Mouse (Mus musculus) T-helper 2 cell (primary cell): Measurements from ENCODE around the gene Srebf1.

Experiments
- in situ Hi-C: fragments of 300-600 bp; cut with MboI, MseI; formaldehyde crosslinking; loops from one replicate; pipeline ENCODE4 v1.15.1; 2025; ENCODE audit warnings: high pct_unique_total_duplicates

Srebf1 gene

GRCm38 (mm10) chr11:60208712-60209111 is 13.7 kb downstream of the Srebf1 start:
- in situ Hi-C loops = no loop called here

- in situ Hi-C loops = no loop called here
Observed at GRCm38 (mm10) chr11:60208201-60208600, 14.2 kb downstream of the Srebf1 start.

- in situ Hi-C loops = no loop called here
Observed at GRCm38 (mm10) chr11:60206207-60206606, 16.2 kb downstream of the Srebf1 start.

GRCm38 (mm10) chr11:60205026-60205425 is 17.4 kb downstream of the Srebf1 start:
- in situ Hi-C loops = no loop called here

GRCm38 (mm10) chr11:60202710-60203638 is 19.4 kb downstream of the Srebf1 start:
- in situ Hi-C loops = no loop called here

- in situ Hi-C loops = no loop called here
Observed at GRCm38 (mm10) chr11:60200384-60200783, 22.0 kb downstream of the Srebf1 start.

GRCm38 (mm10) chr11:60199702-60200184 is 22.6 kb downstream of the Srebf1 start:
- in situ Hi-C loops = loop anchor here (5.0 kb wide), 1 partner anchor 83 kb away; no protein-coding TSS in a partner anchor

- in situ Hi-C loops = loop anchor here (5.0 kb wide), 1 partner anchor 84 kb away; no protein-coding TSS in a partner anchor
Observed at GRCm38 (mm10) chr11:60198651-60199050, 23.7 kb downstream of the Srebf1 start.

- in situ Hi-C loops = loop anchor here (5.0 kb wide), 1 partner anchor 84 kb away; no protein-coding TSS in a partner anchor
Observed at GRCm38 (mm10) chr11:60197998-60198619, 24.3 kb downstream of the Srebf1 start.

- in situ Hi-C loops = loop anchor here (5.0 kb wide), 1 partner anchor 86 kb away; no protein-coding TSS in a partner anchor
Observed at GRCm38 (mm10) chr11:60196344-60196743, 26.0 kb downstream of the Srebf1 start.

GRCm38 (mm10) chr11:60195108-60195507 is 27.3 kb downstream of the Srebf1 start:
- in situ Hi-C loops = loop anchor here (5.0 kb wide), 1 partner anchor 87 kb away; no protein-coding TSS in a partner anchor

- in situ Hi-C loops = no loop called here
Observed at GRCm38 (mm10) chr11:60193556-60193955, 28.8 kb downstream of the Srebf1 start.

- in situ Hi-C loops = no loop called here
Observed at GRCm38 (mm10) chr11:60192534-60192933, 29.8 kb downstream of the Srebf1 start.

GRCm38 (mm10) chr11:60190055-60190641 is 32.2 kb downstream of the Srebf1 start:
- in situ Hi-C loops = no loop called here

- in situ Hi-C loops = no loop called here
Observed at GRCm38 (mm10) chr11:60189501-60190040, 32.8 kb downstream of the Srebf1 start.

- in situ Hi-C loops = no loop called here
Observed at GRCm38 (mm10) chr11:60188275-60188853, 34.0 kb downstream of the Srebf1 start.

- in situ Hi-C loops = no loop called here
Observed at GRCm38 (mm10) chr11:60187070-60187469, 35.3 kb downstream of the Srebf1 start.

GRCm38 (mm10) chr11:60185396-60186231 is 36.8 kb downstream of the Srebf1 start:
- in situ Hi-C loops = no loop called here

- in situ Hi-C loops = no loop called here
Observed at GRCm38 (mm10) chr11:60184346-60185325, 37.7 kb downstream of the Srebf1 start.
